Mouse (Mus musculus) heart, embryonic 11.5 days (tissue): ENCODE data around the gene Fscn2. TPM values are rescaled to one million over a fixed set of nuclear protein-coding genes. Genes with fewer than 3 reads are reported as not detected.
A peak's percentile ranks its signal among the peaks of the same experiment; 100 is the strongest.
"Not testable (repeated sequence)": the region's sequence is repeated elsewhere in the genome, so short reads cannot be mapped to it uniquely, and the experiment has no call there.

ENCODE experiments used
- ATAC-seq: fragments of 200-750 bp; cut with Nextera tagmentation; replicated peaks from 2 replicates; pipeline ENCODE4 v1.8.0; 2017; ENCODE audit warnings: moderate library complexity; ENCODE audit not compliant: insufficient number of reproducible peaks, low FRiP score, low TSS enrichment
- H3K27ac ChIP-seq: fragments of 300-500 bp; sonication (generic); 2 replicates; pipeline ENCODE4 v1.5.1; 2014; ENCODE audit warnings: mild to moderate bottlenecking, low read depth, low read length
- H3K27me3 ChIP-seq: fragments of 300-500 bp; sonication (generic); 2 replicates; pipeline ENCODE4 v1.6.1; 2014; ENCODE audit warnings: mild to moderate bottlenecking, low read length, mixed read lengths; ENCODE audit not compliant: control insufficient read depth, insufficient read depth
- H3K36me3 ChIP-seq: fragments of 300-500 bp; sonication (generic); 2 replicates; pipeline ENCODE4 v1.6.1; 2014; ENCODE audit warnings: mild to moderate bottlenecking, low read length, moderate library complexity, mixed read lengths; ENCODE audit not compliant: control insufficient read depth, insufficient read depth
- H3K4me1 ChIP-seq: fragments of 300-500 bp; sonication (generic); 2 replicates; pipeline ENCODE4 v1.6.1; 2014; ENCODE audit warnings: low read length; ENCODE audit not compliant: control insufficient read depth, insufficient read depth
- H3K4me2 ChIP-seq: fragments of 300-500 bp; sonication (generic); 2 replicates; pipeline ENCODE4 v1.6.1; 2014; ENCODE audit warnings: mild to moderate bottlenecking, moderate library complexity
- H3K4me3 ChIP-seq: fragments of 300-500 bp; sonication (generic); 2 replicates; pipeline ENCODE4 v1.5.1; 2014; ENCODE audit warnings: low read depth, low read length
- H3K9ac ChIP-seq: fragments of 300-500 bp; sonication (generic); 2 replicates; pipeline ENCODE4 v1.6.1; 2014; ENCODE audit warnings: mild to moderate bottlenecking, low read depth, low read length, moderate library complexity
- H3K9me3 ChIP-seq: fragments of 300-500 bp; sonication (generic); replicated peaks from 2 replicates; pipeline ENCODE4 v1.6.1; 2016; ENCODE audit warnings: low read length; ENCODE audit not compliant: control insufficient read depth
- WGBS: fragments of 180-500 bp; shearing (Covaris S2); extraction: QIAGEN DNeasy Blood & Tissue Kit; methylation state at CpG from one replicate; pipeline ENCODE4 v1.1.7; 2014; ENCODE audit not compliant: insufficient replicate concordance; 5-methylcytosine and 5-hydroxymethylcytosine counted together
- polyA plus RNA-seq: library from polyadenylated mRNA; unstranded; fragments of >200 nt; fragmentation: Nextera tagmentation; extraction: Ambion mirVana; gene quantifications from 2 replicates; pipeline ENCODE4 v1.2.1, GENCODE M21; 2014

Gene Fscn2
- polyA plus RNA-seq, 1 experiment from 2014 or later = 0.57 TPM

DNA sequence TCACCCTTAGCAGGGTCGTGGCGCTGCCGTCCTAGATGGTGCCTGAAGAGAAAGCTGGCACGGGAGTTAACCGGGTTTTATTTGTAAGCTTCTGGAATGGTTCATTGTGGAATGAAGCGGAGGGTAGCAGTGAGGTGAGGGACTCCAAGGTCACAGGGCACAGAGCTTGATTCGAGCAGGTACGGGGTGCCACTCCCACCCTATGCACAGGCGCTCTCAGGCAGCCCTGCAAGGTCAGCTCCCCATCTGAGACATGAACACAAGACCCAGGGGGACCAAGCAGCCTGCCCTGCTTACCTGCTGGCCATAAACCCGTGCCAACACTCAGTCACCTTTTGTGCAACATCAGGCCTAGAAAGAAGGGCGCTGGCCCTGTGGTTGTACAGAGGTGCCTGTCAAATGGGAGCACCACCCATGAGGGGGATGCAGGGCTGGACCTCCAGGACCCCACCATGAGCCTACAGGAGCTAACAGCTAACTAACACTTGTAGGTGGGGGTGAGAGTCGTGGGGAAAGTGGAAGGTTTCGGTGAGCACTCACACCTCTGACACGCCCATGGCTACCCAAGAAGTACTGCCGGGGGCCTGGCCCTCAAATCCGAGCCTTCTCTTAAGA lies 11.9 kb upstream of the Fscn2 start:
- Histone ChIP-seq H3K27ac (peak overlapping the region; percentile 100), H3K4me3 (peak overlapping the region; percentile 94), H3K9me3 (no peaks in the 10 kb centered on the region), H3K9ac (peak overlapping the region; percentile 100), H3K36me3 (peaks cover 2% of the 10 kb centered on the region; the same call in 1 of the 2 replicates), H3K4me1 (peaks cover 29% of the 10 kb centered on the region), H3K27me3 (no peaks in the 10 kb centered on the region), H3K4me2 (peak overlapping the region; percentile 98)
- ATAC-seq = no peak
- 1% methylated on average over 16 of the region's 16 CpGs for whole genome bisulfite sequencing

DNA sequence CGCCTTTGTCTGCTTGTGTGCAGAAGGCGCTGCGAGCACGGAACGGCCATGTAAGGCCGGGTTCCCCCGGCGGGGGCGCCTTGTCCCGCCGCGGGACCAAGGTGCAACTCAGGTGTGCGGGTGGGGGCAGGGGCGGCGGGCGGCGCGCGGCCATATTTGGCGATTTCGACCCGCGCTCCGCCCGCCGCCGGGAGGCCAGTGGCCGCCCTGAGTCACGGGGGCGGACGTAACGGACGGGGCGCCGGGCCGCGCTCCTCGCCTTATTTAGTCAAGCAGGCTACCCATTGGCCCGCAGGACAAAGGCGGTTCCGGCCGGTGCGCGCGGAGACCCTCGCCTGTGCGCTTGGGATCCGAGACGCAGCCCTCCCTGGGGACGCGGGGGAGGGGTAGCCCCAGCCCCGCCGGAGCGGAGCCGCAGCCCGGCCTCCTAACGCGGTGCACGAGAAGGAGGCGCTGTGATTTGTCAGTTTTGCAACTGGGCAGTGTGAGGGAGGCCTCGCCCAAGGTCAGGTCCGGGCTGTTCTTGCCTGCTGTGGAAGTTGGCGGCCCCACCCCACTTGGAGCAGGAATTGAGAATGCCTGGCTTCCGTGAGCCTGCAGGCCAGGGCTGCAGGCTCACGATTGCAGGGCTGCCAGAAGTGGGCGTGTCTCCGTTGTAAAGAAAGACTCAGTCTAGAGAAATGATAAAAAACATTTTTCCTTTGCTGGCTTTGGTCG lies 11.2 kb upstream of the Fscn2 start:
- Histone ChIP-seq H3K4me1 (peaks cover 35% of the 10 kb centered on the region), H3K27ac (peak overlapping the region; percentile 100), H3K9me3 (no peaks in the 10 kb centered on the region), H3K36me3 (peaks cover 2% of the 10 kb centered on the region; the same call in 1 of the 2 replicates), H3K4me3 (peak overlapping the region; percentile 94), H3K9ac (peak overlapping the region; percentile 100), H3K4me2 (peak overlapping the region; percentile 98), H3K27me3 (no peaks in the 10 kb centered on the region)
- ATAC-seq = peak; percentile 58
- WGBS = under 1% methylated on average over 63 of the region's 68 CpGs

DNA sequence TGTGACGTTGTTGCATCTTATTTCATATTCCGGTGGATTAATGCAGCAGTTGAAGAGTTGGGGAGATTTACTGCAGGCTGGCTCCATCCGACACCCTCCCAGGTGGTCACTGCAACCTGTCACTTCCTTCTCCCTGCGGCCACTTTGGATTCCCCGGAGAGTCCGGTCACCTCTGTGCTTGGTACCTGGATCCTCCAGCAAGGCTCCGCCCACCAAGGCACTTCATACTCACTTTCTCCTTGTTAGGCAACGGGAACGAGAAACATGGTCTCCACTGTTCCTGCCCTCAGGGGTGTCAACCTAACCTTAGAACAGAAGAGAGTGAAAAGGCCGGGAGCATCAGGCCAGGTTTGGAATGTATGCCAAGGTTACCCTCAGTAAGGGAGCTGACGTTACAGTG lies 10.6 kb upstream of the Fscn2 start:
- H3K4me1 ChIP-seq = peaks cover 37% of the 10 kb centered on the region
- H3K27ac ChIP-seq = peak overlapping the region; percentile 100
- peaks cover 2% of the 10 kb centered on the region; the same call in 1 of the 2 replicates for H3K36me3 ChIP-seq
- H3K27me3 ChIP-seq = no peaks in the 10 kb centered on the region
- no peaks in the 10 kb centered on the region for H3K9me3 ChIP-seq
- H3K9ac ChIP-seq = peak overlapping the region; percentile 100
- no peak for ATAC-seq
- peak overlapping the region; percentile 94 for H3K4me3 ChIP-seq
- WGBS = 15% methylated on average over 11 of the region's 11 CpGs
- H3K4me2 ChIP-seq = peak overlapping the region; percentile 98

DNA sequence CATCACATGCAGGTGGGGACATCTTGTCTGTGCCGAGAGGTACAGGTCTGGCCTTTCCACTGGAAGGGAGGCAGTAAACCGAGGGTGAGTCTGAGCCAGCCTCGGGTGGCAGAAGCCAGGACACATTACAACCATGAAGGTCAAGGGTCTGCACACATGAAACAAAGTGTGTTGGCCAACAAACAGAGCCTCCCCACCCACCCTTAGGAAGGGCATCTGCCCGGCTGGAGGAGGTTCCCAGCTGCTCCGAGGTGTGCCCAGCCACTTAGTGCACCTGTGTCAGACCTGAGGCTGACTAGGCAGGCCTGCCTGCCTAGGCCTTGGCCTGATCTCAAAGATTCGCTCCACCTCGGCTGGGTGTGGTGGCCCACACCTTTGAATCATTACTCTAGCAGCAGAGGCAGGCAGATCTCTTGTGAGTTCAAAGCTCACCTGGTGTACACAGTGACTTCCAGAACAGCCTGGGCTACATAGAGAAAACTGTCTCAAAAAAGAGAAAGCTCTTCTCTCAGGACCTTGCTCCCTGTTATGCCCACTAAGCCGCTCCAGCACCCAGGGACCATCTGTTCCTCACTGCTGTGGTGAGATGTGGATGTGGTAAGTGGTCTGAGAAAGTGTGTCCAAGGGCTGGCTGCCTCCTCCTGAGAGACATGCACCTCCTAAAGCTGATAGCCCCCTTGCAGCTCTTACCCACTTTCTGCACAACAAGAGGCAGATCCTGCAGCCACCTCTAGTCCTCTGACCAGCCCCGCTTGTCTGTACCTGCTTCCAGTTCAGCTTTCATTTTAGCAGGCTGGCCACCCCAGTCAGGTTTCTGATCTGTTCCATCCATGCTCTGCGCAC lies 9.9 kb upstream of the Fscn2 start:
- Histone ChIP-seq H3K9me3 (no peaks in the 10 kb centered on the region), H3K27ac (peak overlapping the region; percentile 100), H3K4me1 (peaks cover 40% of the 10 kb centered on the region), H3K4me3 (peak overlapping the region; percentile 94), H3K9ac (peak overlapping the region; percentile 100), H3K4me2 (peak overlapping the region; percentile 98), H3K27me3 (no peaks in the 10 kb centered on the region), H3K36me3 (peaks cover 2% of the 10 kb centered on the region; the same call in 1 of the 2 replicates)
- WGBS = 85% methylated on average over 10 of the region's 10 CpGs
- ATAC-seq = no peak

DNA sequence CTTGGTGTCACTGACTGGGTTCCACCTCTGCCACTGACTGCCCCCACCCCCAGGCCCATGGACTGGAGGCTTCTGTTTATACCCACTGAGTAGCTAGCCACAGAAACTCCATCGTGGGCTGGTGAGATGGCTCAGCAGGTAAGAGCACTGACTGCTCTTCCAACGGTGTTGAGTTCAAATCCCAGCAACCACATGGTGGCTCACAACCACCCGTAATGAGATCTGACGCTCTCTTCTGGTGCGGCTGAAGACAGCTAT lies 9.3 kb upstream of the Fscn2 start:
- 91% methylated on average over 5 of the region's 5 CpGs for WGBS
- not testable (repeated sequence) for ATAC-seq, H3K4me2 ChIP-seq, H3K27me3 ChIP-seq, H3K9ac ChIP-seq, H3K9me3 ChIP-seq, H3K4me3 ChIP-seq, H3K36me3 ChIP-seq
- Histone ChIP-seq H3K27ac (peak overlapping the region; percentile 79; the same call in 1 of the 2 replicates), H3K4me1 (peaks cover 42% of the 10 kb centered on the region)

DNA sequence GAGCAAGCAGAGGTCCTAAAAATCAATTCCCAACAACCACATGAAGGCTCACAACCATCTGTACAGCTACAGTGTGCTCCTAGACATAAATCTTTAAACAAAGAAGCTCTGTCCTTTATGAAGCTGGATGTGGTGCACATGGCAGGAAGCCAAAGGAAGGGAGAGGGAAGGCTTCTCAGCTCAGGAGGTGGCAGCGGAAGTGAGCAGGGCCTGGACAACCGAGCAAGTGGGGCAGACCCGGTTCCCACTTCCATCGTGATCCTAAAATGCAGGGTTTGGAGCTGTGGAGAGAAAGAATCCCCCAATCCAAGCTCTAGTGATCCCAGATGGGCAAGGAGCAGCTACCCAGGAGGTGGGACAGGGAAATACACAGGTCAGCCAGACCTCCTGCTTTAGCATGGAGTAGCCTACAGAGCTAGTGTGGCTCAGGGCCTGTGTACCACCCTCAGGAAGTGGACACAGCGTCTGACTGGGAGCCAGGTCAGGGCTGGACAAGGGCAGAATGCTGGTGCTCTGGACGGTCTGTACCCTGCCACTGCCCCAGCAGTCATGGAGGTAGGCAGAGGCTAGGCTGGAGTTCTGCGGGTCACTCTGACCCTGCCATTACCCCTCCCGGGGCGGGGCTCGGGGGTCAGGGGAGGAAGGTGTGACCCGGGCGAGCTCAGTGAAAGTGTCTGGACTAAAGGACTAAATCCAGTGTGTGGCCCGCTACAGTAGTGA lies 8.6 kb upstream of the Fscn2 start:
- no peak for ATAC-seq
- Histone ChIP-seq H3K27ac (peak overlapping the region; percentile 79), H3K36me3 (no peaks in the 10 kb centered on the region), H3K4me2 (peak overlapping the region; percentile 64), H3K27me3 (no peaks in the 10 kb centered on the region), H3K9me3 (no peaks in the 10 kb centered on the region), H3K4me3 (no peak overlapping the region), H3K4me1 (peaks cover 49% of the 10 kb centered on the region), H3K9ac (peak overlapping the region; percentile 65)
- 57% methylated on average over 13 of the region's 13 CpGs for WGBS

DNA sequence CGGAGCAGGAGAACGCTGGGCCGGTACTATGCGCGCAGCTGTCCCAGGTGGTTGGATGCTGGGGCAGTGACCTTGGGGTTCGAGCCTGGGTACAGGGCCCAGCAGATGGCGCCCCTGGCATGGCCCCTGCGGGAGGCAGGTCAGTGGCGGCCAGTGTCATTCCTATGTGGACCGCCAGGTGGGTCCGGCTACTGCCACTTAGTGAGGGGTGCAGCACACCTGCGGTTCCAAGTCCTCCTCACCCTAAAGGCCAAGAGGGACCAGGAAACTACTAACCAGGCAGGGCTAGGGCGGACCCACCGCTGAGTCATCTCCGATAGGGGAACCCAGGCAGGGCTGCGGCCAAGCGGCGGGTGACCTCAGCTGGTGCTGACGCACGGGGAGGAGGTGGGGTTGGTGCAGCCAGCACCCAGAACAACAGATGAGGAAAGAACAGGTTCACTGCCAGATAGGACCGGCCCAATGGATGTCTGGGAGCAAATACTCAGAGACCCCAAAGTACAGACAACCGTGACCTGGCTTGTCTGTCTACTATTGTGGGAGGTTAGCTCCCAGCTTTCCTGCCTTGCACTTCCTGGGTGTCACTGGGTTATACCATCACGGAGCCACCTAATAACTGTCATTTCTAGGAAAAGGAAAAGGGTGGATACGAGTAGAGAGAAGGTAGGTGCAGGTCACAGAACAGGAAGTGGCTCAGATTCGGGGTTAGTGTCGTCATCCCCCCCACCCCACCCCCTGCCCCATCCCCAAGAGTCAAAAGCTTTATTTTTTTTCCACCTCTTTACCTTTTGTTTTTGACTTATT lies 7.6 kb upstream of the Fscn2 start:
- WGBS = 20% methylated on average over 26 of the region's 26 CpGs
- no peaks in the 10 kb centered on the region for H3K9me3 ChIP-seq

More for the DNA sequence above, 7.6 kb upstream of the Fscn2 start:
- H3K27me3 ChIP-seq = no peaks in the 10 kb centered on the region
- no peaks in the 10 kb centered on the region for H3K36me3 ChIP-seq
- ATAC-seq = peak; percentile 48
- H3K4me3 ChIP-seq = peak overlapping the region; percentile 25; the same call in 1 of the 2 replicates
- peak overlapping the region; percentile 79 for H3K27ac ChIP-seq
- H3K9ac ChIP-seq = peak overlapping the region; percentile 65
- H3K4me2 ChIP-seq = peak overlapping the region; percentile 64
- peaks cover 57% of the 10 kb centered on the region for H3K4me1 ChIP-seq
